Mouse (Mus musculus) embryonic facial prominence, embryonic 10.5 days (tissue): ENCODE results near the gene Dmc1. TPM values are rescaled to one million over a fixed set of nuclear protein-coding genes. Genes with fewer than 3 reads are reported as not detected.

Experiments used
- DNase-seq: peaks from one replicate; pipeline ENCODE4 v3.0.0-alpha.2; 2017; ENCODE audit warnings: low spot score
- H3K27ac ChIP-seq: fragments of 300-500 bp; sonication (generic); replicated peaks from 2 replicates; pipeline ENCODE4 v1.5.1; 2016; ENCODE audit warnings: mild to moderate bottlenecking
- H3K27me3 ChIP-seq: fragments of 300-500 bp; sonication (generic); replicated peaks from 2 replicates; pipeline ENCODE4 v1.6.1; 2016; ENCODE audit warnings: low read depth, mild to moderate bottlenecking; ENCODE audit not compliant: poor library complexity, severe bottlenecking
- H3K36me3 ChIP-seq: fragments of 300-500 bp; sonication (generic); replicated peaks from 2 replicates; pipeline ENCODE4 v1.6.1; 2016; ENCODE audit warnings: mild to moderate bottlenecking, moderate library complexity
- H3K4me1 ChIP-seq: fragments of 300-500 bp; sonication (generic); 2 replicates; pipeline ENCODE4 v1.6.1; 2016
- H3K4me3 ChIP-seq: fragments of 300-500 bp; sonication (generic); 2 replicates; pipeline ENCODE4 v1.5.1; 2016; ENCODE audit warnings: mild to moderate bottlenecking, moderate library complexity
- H3K9me3 ChIP-seq: fragments of 300-500 bp; sonication (generic); 2 replicates; pipeline ENCODE4 v1.6.1; 2016; ENCODE audit warnings: mild to moderate bottlenecking
- WGBS: fragments of 180-500 bp; shearing (Covaris S2); methylation state at CpG from one replicate; pipeline ENCODE4 v1.1.7; 2016; 5-methylcytosine and 5-hydroxymethylcytosine counted together
- microRNA-seq: library from miRNA; unstranded; fragments of <30 nt; microRNA quantifications from one replicate; pipeline ENCODE4, GENCODE M21; 2017
- polyA plus RNA-seq: library from polyadenylated mRNA; unstranded; fragments of >200 nt; fragmentation: Nextera tagmentation; extraction: Ambion mirVana; gene quantifications from 2 replicates; pipeline ENCODE4 v1.2.1, GENCODE M21; 2016

Gene Dmc1
- polyA plus RNA-seq, 1 experiment from 2014 or later: 1.2 TPM

DNA sequence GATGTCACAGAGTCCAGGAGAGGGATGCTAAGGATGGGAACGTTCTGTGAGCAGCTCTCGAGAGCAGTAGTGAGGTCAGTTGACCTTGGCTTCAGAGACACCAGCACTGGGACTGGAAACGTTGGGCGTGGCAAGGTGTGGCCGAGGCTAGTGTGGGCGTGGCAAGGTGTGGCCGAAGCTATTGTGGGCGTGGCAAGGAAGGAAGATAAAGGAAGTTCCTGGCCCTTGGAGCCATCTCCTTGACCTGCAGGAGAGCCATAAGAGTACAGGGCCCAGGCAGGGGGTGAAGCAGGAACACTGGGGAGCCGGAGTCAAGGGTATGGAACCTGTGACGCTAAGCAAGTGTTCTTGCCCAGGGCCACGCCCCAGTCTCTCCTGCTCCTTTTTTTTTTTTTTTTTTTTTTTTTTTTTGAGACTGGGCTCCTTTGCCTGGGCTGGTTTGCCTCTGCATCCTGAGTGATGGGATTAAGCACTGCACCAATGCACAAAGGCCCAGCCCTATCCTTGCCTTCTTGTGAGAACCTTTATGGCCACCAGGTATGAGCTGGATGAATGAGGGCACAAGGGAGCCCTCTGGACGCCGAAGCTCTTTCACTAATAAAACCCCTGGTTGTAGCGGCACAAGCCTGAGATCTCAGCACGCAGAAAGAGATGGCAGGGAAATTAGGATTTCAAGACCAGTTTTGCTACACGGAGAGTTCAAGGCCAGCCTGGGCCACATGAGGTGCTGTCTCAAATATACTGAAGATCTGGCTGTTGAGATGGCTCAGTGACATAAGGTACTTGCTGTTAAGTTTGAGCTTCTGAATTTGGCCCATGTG, 85.3 kb downstream of the Dmc1 start:
- H3K27me3 ChIP-seq: peaks cover 49% of the 10 kb centered on the region
- WGBS: 51% methylated on average over 16 of the region's 16 CpGs
- H3K9me3 ChIP-seq: no peaks in the 10 kb centered on the region
- H3K27ac ChIP-seq: no peak overlapping the region
- H3K36me3 ChIP-seq: no peaks in the 10 kb centered on the region
- peaks cover 25% of the 10 kb centered on the region for H3K4me1 ChIP-seq
- DNase-seq: peak; percentile 8
- 0 out of 2 replicates have a peak overlapping the region, but pooled peaks have one; percentile 3 for H3K4me3 ChIP-seq

DNA sequence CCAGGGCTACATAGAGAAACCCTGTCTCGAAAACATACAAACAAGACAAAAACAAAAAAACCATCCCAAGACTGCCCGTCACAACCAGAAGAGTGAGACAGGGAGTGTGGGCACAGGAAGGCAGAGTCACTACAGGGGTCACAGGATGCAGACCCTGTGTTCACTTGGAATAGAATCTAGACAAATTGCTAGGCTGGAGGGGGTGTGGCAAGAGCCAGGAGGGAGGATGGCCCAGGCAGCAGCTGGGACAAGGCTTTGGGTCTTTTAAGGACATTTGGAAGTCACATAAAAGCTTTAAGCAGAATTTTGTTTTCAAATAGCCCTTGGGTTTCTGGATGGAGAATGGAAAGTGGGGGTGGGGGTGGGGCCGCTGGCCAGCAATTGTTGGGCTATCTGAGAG, 86.3 kb downstream of the Dmc1 start:
- peaks cover 59% of the 10 kb centered on the region for H3K27me3 ChIP-seq
- H3K9me3 ChIP-seq: no peaks in the 10 kb centered on the region
- DNase-seq: no peak
- no peak overlapping the region for H3K27ac ChIP-seq
- 84% methylated on average over 3 of the region's 3 CpGs for WGBS
- no peaks in the 10 kb centered on the region for H3K36me3 ChIP-seq
- peaks cover 33% of the 10 kb centered on the region for H3K4me1 ChIP-seq
- no peak overlapping the region for H3K4me3 ChIP-seq

GRCm38 (mm10) chr15:79517710-79518109, 87.2 kb downstream of the Dmc1 start:
- Histone ChIP-seq H3K4me3 (0 out of 2 replicates have a peak overlapping the region, but pooled peaks have one; percentile 70), H3K27me3 (peaks cover 68% of the 10 kb centered on the region), H3K9me3 (no peaks in the 10 kb centered on the region), H3K36me3 (no peaks in the 10 kb centered on the region), H3K4me1 (peaks cover 33% of the 10 kb centered on the region), H3K27ac (no peak overlapping the region)
- WGBS: 67% methylated on average over 4 of the region's 4 CpGs
- DNase-seq: no peak

DNA sequence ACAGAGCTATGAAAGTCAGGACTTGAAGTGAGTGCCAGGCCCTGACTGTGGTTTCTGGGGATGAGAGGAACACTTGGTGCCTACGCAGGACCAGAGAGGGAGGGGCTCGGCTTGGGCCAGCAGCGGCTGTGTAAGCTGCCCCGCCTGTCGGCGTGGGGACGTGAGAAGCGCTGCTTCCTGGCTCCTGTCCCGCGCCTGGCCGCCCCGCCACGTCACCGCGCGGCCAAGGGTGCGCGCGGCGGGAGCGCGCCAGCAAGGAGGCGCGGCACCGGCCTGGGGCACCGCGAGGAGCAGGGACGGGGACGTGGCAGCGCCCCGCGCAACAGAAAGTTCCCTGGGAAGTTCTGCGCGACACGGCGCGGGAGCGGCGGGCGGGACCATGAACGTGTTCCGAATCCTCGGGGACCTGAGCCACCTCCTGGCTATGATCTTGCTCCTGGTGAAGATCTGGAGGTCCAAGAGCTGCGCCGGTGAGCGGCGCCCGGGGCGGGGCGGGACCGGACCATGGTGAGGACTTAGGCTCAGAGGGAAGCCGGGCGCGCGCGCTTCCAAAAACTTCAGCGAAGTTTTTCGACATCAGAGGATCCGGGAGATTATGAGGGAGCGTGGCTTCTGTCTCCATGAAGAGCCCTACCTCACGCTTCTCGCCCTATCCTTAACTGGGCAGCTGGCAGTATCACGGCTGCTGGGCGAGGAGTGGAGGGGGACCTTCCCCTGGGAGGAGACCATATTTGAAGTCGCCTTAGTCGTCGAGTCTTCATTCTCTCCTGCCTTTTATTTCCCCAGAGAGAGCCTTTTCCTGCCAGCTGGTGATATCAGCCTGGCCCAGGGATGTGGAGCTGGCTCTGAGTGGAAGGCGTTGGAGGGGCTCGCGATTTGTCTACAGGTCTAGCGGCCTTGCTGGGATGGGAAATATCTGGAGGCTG, 88.5 kb downstream of the Dmc1 start, which contains the start of gene Kdelr3:
Gene Kdelr3, plus strand, starts transcription at position 241 of the 926 bp plus-strand sequence.
- H3K4me3 ChIP-seq: peak within 1 kb of the TSS; percentile 70
- no peaks in the 10 kb centered on the region for H3K36me3 ChIP-seq
- H3K9me3 ChIP-seq: no peaks in the 10 kb centered on the region
- under 1% methylated on average over 71 of the region's 71 CpGs for WGBS
- peaks cover 81% of the 10 kb centered on the region for H3K27me3 ChIP-seq
- peak; percentile 65 for DNase-seq
- H3K4me1 ChIP-seq: peaks cover 45% of the 10 kb centered on the region
- peak within 1 kb of the TSS; percentile 67 for H3K27ac ChIP-seq

DNA sequence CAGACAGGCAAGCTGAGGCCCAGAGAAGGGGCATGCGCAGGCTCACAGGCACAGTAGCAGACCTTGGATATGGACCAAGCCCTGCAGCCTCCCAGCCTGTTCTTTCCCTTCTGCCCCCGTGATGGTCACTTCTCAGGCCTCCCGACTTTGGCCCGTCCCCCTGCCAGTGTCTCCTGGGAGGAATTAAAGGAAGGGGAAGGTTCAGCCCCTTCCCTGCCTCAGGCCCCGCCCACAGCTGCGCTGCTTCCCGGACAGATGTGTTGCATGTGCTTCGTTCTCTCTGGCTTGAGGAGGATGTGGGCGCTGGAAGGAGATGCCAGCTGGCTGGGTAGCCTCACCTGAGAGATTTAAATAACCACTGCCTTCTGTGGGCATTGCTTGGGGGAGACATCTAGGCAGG, 91.0 kb downstream of the Dmc1 start:
- peaks cover 100% of the 10 kb centered on the region for H3K27me3 ChIP-seq
- no peaks in the 10 kb centered on the region for H3K36me3 ChIP-seq
- H3K4me3 ChIP-seq: peak overlapping the region; percentile 28; the same call in 1 of the 2 replicates
- peaks cover 47% of the 10 kb centered on the region for H3K4me1 ChIP-seq
- no peak overlapping the region for H3K27ac ChIP-seq
- no peaks in the 10 kb centered on the region for H3K9me3 ChIP-seq
- 8% methylated on average over 9 of the region's 9 CpGs for WGBS
- peak; percentile 57 for DNase-seq

DNA sequence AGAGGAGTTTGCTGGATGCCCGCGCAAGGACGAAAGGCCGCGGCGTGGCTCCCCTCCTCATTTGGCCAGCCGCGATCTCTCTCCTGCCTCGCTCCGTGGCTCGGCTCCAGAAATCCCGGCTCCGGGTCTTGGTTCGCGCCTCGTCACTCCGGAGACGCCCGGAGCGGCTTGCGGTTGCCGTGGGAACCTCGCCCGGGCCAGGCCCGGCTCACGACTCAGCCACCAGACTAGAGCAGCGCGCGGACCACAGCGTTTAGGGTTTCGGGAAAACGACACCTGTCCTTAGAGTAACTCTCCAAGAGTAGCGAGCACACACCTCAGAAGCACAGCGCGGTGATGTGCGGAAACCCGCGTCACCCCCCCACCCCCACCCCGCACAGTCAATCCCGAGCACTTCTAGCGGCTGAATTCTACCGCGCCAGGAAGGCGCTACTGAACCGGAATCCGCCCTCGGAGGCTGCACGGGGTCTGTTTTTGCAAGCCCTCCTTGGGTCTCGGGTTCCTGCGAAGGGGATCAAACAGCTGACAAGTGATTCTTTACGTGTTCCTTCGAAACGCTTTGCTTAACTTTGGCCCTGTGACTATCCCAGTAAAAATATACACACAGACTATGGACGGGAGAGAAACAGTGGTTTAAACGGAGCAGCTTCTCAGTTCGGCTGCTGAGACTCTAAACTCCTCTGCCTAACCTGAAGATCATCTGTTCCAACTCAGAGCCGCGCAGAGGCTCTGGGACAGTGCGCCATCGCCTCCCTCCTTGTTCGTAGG, 93.2 kb downstream of the Dmc1 start:
- Histone ChIP-seq H3K4me1 (peaks cover 37% of the 10 kb centered on the region), H3K9me3 (no peaks in the 10 kb centered on the region), H3K27me3 (peaks cover 100% of the 10 kb centered on the region), H3K27ac (peak overlapping the region; percentile 21; the same call in 1 of the 2 replicates), H3K4me3 (peak overlapping the region; percentile 61), H3K36me3 (no peaks in the 10 kb centered on the region)
- 1% methylated on average over 61 of the region's 61 CpGs for WGBS
- DNase-seq: peak; percentile 92

Small RNAs within 50 kb of the gene (microRNA-seq; reads per million reads assigned to microRNA genes)
- not detected for gene Gm27903

Other genes with a start within 250 kb of the Dmc1 start
- gene Tmem184b, start 201.5 kb downstream of the Dmc1 start, polyA plus RNA-seq: 57.7 and 58.9 TPM in 2 replicates
- 143 and 156 TPM in 2 replicates for gene Csnk1e, start 149.5 kb downstream of the Dmc1 start, polyA plus RNA-seq
- not detected in 2 replicates for gene Kcnj4, start 99.9 kb downstream of the Dmc1 start, polyA plus RNA-seq
- 7.1 and 8.8 TPM in 2 replicates for gene Kdelr3, start 88.7 kb downstream of the Dmc1 start, polyA plus RNA-seq
- gene Ddx17, start 58.4 kb downstream of the Dmc1 start, polyA plus RNA-seq: 43.7 and 44.9 TPM in 2 replicates
- 2.0 and 2.3 TPM in 2 replicates for gene Fam227a, start 53.8 kb upstream of the Dmc1 start, polyA plus RNA-seq
- 60.3 and 69.6 TPM in 2 replicates for gene Cby1, start 54.1 kb upstream of the Dmc1 start, polyA plus RNA-seq
- 250 and 258 TPM in 2 replicates for gene Tomm22, start 65.8 kb upstream of the Dmc1 start, polyA plus RNA-seq
- 22.9 and 23.9 TPM in 2 replicates for gene Josd1, start 82.8 kb upstream of the Dmc1 start, polyA plus RNA-seq
- gene Gtpbp1, start 85.7 kb upstream of the Dmc1 start, polyA plus RNA-seq: 47.7 and 51.6 TPM in 2 replicates
- gene Sun2, start 137.4 kb upstream of the Dmc1 start, polyA plus RNA-seq: 2.4 and 3.4 TPM in 2 replicates
- gene Dnal4, start 172.7 kb upstream of the Dmc1 start, polyA plus RNA-seq: 66.3 and 68.6 TPM in 2 replicates
- 1.8 and 2.2 TPM in 2 replicates for gene Nptxr, start 199.7 kb upstream of the Dmc1 start, polyA plus RNA-seq
- gene Npcd, start 229.1 kb upstream of the Dmc1 start, polyA plus RNA-seq: not detected in 2 replicates
- gene Cbx6, start 229.6 kb upstream of the Dmc1 start, polyA plus RNA-seq: 16.1 and 18.1 TPM in 2 replicates